Mouse (Mus musculus) liver, adult 2 months (tissue): Measurements from ENCODE around the gene Rcor2.

ENCODE experiments used
- CTCF ChIP-seq: fragments of 200-500 bp; IDR thresholded peaks from 2 replicates; pipeline ENCODE4 v1.5.1; 2011; ENCODE audit warnings: low read depth, low read length, control low read depth
- POLR2A ChIP-seq: fragments of 200-500 bp; IDR thresholded peaks from 2 replicates; pipeline ENCODE4 v1.6.1; 2011; ENCODE audit warnings: low read length, control low read depth; ENCODE audit not compliant: insufficient read depth; ENCODE audit errors: extremely low read depth

- TF ChIP-seq CTCF (no peak), POLR2A (no peak)
Measured at GRCm38 (mm10) chr19:7274326-7274990, 7.3 kb downstream of the Rcor2 start.
